ENCODE assay signal across 8 mouse cellular contexts in genomic region chr10:128913219-128913618, GRCm38 (mm10). TPM values are rescaled to one million over a fixed set of nuclear protein-coding genes. Genes with fewer than 3 reads are reported as not detected.
DNase-seq lines count a peak whose midpoint lies in the region; ATAC-seq and TF ChIP-seq lines count a peak whose summit lies in the region.

No protein-coding gene starts in this region.

- peak; percentile 74 to 82 for DNase-seq in adrenal gland, postnatal 4 days (ENCODE audit: low spot score in 2 of 2)
- DNase-seq in heart, embryonic 10.5 days (ENCODE audit: low spot score) = peak; percentile 93
- peak; percentile 96 for DNase-seq in kidney, postnatal 4 days
- DNase-seq in lung, adult 2 months = peak; percentile 85
- DNase-seq in ovary, postnatal 10 days (ENCODE audit: low spot score) = peak; percentile 84
- DNase-seq in thymus, postnatal 0 days (ENCODE audit: low spot score) = peak; percentile 85

- no peak for TF ChIP-seq POLR2A in lung, adult 2 months (IDR thresholded peaks at IDR 0.05; ENCODE audit: borderline replicate concordance, extremely low read depth, low read depth, low read length)

- peaks cover 67% of the 10 kb centered on the region for H3K36me3 ChIP-seq in embryonic facial prominence, embryonic 13.5 days
- peaks cover 66% of the 10 kb centered on the region for H3K36me3 ChIP-seq in heart, embryonic 10.5 days

- H3K9ac ChIP-seq in embryonic facial prominence, embryonic 13.5 days = no peak overlapping the region

- H3K27me3 ChIP-seq in embryonic facial prominence, embryonic 13.5 days = no peaks in the 10 kb centered on the region
- H3K27me3 ChIP-seq in heart, embryonic 10.5 days (ENCODE audit: insufficient read depth, poor library complexity, severe bottlenecking) = 0 out of 2 replicates have a peak, but pooled peaks cover 3% of the 10 kb centered on the region

- TF ChIP-seq CTCF in lung, adult 2 months (IDR thresholded peaks at IDR 0.05; ENCODE audit: insufficient read depth, low read length) = peak; percentile 87

- H3K9me3 ChIP-seq in embryonic facial prominence, embryonic 13.5 days = no peaks in the 10 kb centered on the region
- H3K9me3 ChIP-seq in heart, embryonic 10.5 days = no peaks in the 10 kb centered on the region

- peaks cover 33% of the 10 kb centered on the region for H3K4me1 ChIP-seq in embryonic facial prominence, embryonic 13.5 days
- peaks cover 30% of the 10 kb centered on the region for H3K4me1 ChIP-seq in heart, embryonic 10.5 days
- no peaks in the 10 kb centered on the region for H3K4me1 ChIP-seq in lung, adult 2 months (ENCODE audit: control insufficient read depth, insufficient read depth, low read length)

- H3K27ac ChIP-seq in embryonic facial prominence, embryonic 13.5 days = peak overlapping the region; percentile 65
- H3K27ac ChIP-seq in heart, embryonic 10.5 days = no peak overlapping the region

- 6% methylated on average over 5 of the region's 5 CpGs for WGBS in embryonic facial prominence, embryonic 13.5 days
- 8% methylated on average over 5 of the region's 5 CpGs for WGBS in heart, embryonic 10.5 days
- WGBS in lung, adult 2 months = 3% methylated on average over 5 of the region's 5 CpGs

- no peak overlapping the region for H3K4me3 ChIP-seq in embryonic facial prominence, embryonic 13.5 days
- H3K4me3 ChIP-seq in heart, embryonic 10.5 days = 0 out of 2 replicates have a peak overlapping the region, but pooled peaks have one; percentile 15
- no peak overlapping the region for H3K4me3 ChIP-seq in lung, adult 2 months (replicated peaks; ENCODE audit: extremely low read depth, low read depth, low read length)

- peak; percentile 95 for ATAC-seq in CD4-positive, CD25-positive, alpha-beta regulatory T cell, adult 4 months
- no peak for ATAC-seq in embryonic facial prominence, embryonic 13.5 days (ENCODE audit: insufficient number of reproducible peaks, insufficient read depth, low FRiP score, low TSS enrichment, low read depth)

- H3K4me2 ChIP-seq in embryonic facial prominence, embryonic 13.5 days = no peak overlapping the region

RNA-seq across cellular contexts. Expression of gene Rdh5, which starts 9.5 kb away (rescaled TPM):
- polyA plus RNA-seq in CD4-positive, CD25-positive, alpha-beta regulatory T cell, adult 4 months (2017; shearing (Covaris generic)) = 10 to 100 TPM; 12.4 to 23.7 TPM
- 10 to 100 TPM; 13.5 to 24.2 TPM for total RNA-seq in adrenal gland, postnatal 4 days (2021)
- polyA plus RNA-seq in embryonic facial prominence, embryonic 13.5 days (2015; fragmentation: Nextera tagmentation; extraction: Ambion mirVana) = 12.7 and 16.4 TPM in 2 replicates
- 8.8 and 9.9 TPM in 2 replicates for polyA plus RNA-seq in heart, embryonic 10.5 days (2016; fragmentation: Nextera tagmentation; extraction: Ambion mirVana)
- 20.1 and 20.3 TPM in 2 replicates for polyA plus RNA-seq in lung, adult 2 months (2012; rRNA removed)
- 6.3 and 7.1 TPM in 2 replicates for polyA plus RNA-seq in thymus, postnatal 0 days (2015; fragmentation: Nextera tagmentation; extraction: Ambion mirVana)

RNA-seq across cellular contexts. Expression of gene Bloc1s1, which starts 10.6 kb away (rescaled TPM):
- 100 to 1,000 TPM; 227 to 233 TPM for polyA plus RNA-seq in CD4-positive, CD25-positive, alpha-beta regulatory T cell, adult 4 months (2017; shearing (Covaris generic))
- total RNA-seq in adrenal gland, postnatal 4 days (2021) = 100 to 1,000 TPM; 158 to 168 TPM
- polyA plus RNA-seq in embryonic facial prominence, embryonic 13.5 days (2015; fragmentation: Nextera tagmentation; extraction: Ambion mirVana) = 206 and 216 TPM in 2 replicates
- 182 and 194 TPM in 2 replicates for polyA plus RNA-seq in heart, embryonic 10.5 days (2016; fragmentation: Nextera tagmentation; extraction: Ambion mirVana)
- 171 and 192 TPM in 2 replicates for polyA plus RNA-seq in lung, adult 2 months (2012; rRNA removed)
- polyA plus RNA-seq in thymus, postnatal 0 days (2015; fragmentation: Nextera tagmentation; extraction: Ambion mirVana) = 251 and 253 TPM in 2 replicates

RNA-seq across cellular contexts. Expression of gene Cd63, which starts 12.4 kb away (rescaled TPM):
- polyA plus RNA-seq in CD4-positive, CD25-positive, alpha-beta regulatory T cell, adult 4 months (2017; shearing (Covaris generic)) = under 1 TPM; 0.51 to 0.65 TPM
- total RNA-seq in adrenal gland, postnatal 4 days (2021) = 100 to 1,000 TPM; 304 to 317 TPM
- 663 and 674 TPM in 2 replicates for polyA plus RNA-seq in embryonic facial prominence, embryonic 13.5 days (2015; fragmentation: Nextera tagmentation; extraction: Ambion mirVana)
- polyA plus RNA-seq in heart, embryonic 10.5 days (2016; fragmentation: Nextera tagmentation; extraction: Ambion mirVana) = 313 and 322 TPM in 2 replicates
- 110 and 132 TPM in 2 replicates for polyA plus RNA-seq in lung, adult 2 months (2012; rRNA removed)
- 172 and 183 TPM in 2 replicates for polyA plus RNA-seq in thymus, postnatal 0 days (2015; fragmentation: Nextera tagmentation; extraction: Ambion mirVana)

RNA-seq across cellular contexts. Expression of gene Itga7, which starts 20.4 kb away (rescaled TPM):
- 1 to 10 TPM; 2.9 to 3.1 TPM for polyA plus RNA-seq in CD4-positive, CD25-positive, alpha-beta regulatory T cell, adult 4 months (2017; shearing (Covaris generic))
- 10 to 100 TPM; 13.9 to 17.2 TPM for total RNA-seq in adrenal gland, postnatal 4 days (2021)
- polyA plus RNA-seq in embryonic facial prominence, embryonic 13.5 days (2015; fragmentation: Nextera tagmentation; extraction: Ambion mirVana) = 1.2 and 2.0 TPM in 2 replicates
- polyA plus RNA-seq in heart, embryonic 10.5 days (2016; fragmentation: Nextera tagmentation; extraction: Ambion mirVana) = 1.1 and 1.3 TPM in 2 replicates
- 31.5 and 37.6 TPM in 2 replicates for polyA plus RNA-seq in lung, adult 2 months (2012; rRNA removed)
- polyA plus RNA-seq in thymus, postnatal 0 days (2015; fragmentation: Nextera tagmentation; extraction: Ambion mirVana) = 2.4 and 2.5 TPM in 2 replicates

RNA-seq across cellular contexts. Expression of gene Gdf11, which starts 21.7 kb away (rescaled TPM):
- polyA plus RNA-seq in CD4-positive, CD25-positive, alpha-beta regulatory T cell, adult 4 months (2017; shearing (Covaris generic)) = 1 to 10 TPM; 7.9 to 8.1 TPM
- 1 to 10 TPM; 5.1 to 8.9 TPM for total RNA-seq in adrenal gland, postnatal 4 days (2021)
- 7.0 and 8.3 TPM in 2 replicates for polyA plus RNA-seq in embryonic facial prominence, embryonic 13.5 days (2015; fragmentation: Nextera tagmentation; extraction: Ambion mirVana)
- polyA plus RNA-seq in heart, embryonic 10.5 days (2016; fragmentation: Nextera tagmentation; extraction: Ambion mirVana) = 4.6 and 5.7 TPM in 2 replicates
- 0.45 and 0.99 TPM in 2 replicates for polyA plus RNA-seq in lung, adult 2 months (2012; rRNA removed)
- 2.3 and 3.0 TPM in 2 replicates for polyA plus RNA-seq in thymus, postnatal 0 days (2015; fragmentation: Nextera tagmentation; extraction: Ambion mirVana)

Comparison
In these comparisons a context has a peak if more than half of its experiments do, and no peak if none do; other contexts are left out.
1. RNA of gene Cd63, which starts 12.4 kb away (polyA plus RNA-seq): 663 to 674 TPM in embryonic facial prominence, embryonic 13.5 days, 313 to 322 TPM in heart, embryonic 10.5 days, 172 to 183 TPM in thymus, postnatal 0 days and 110 to 132 TPM in lung, adult 2 months; 0.51 to 0.65 TPM in CD4-positive, CD25-positive, alpha-beta regulatory T cell, adult 4 months; every median in the first group is over 10 times any median in the second.
2. Peak in every context shown above with its lines, with median percentiles within 50 percentile points of each other: DNase-seq.